Mouse (Mus musculus) hindbrain, embryonic 14.5 days (tissue): ENCODE data around the gene Lct. TPM values are rescaled to one million over a fixed set of nuclear protein-coding genes. Genes with fewer than 3 reads are reported as not detected.

ENCODE experiments used
- ATAC-seq: fragments of 200-750 bp; cut with Nextera tagmentation; 2 replicates; pipeline ENCODE4 v1.8.0; 2017; ENCODE audit warnings: moderate number of reproducible peaks, mild to moderate bottlenecking, moderate TSS enrichment, moderate library complexity; ENCODE audit not compliant: low FRiP score
- DNase-seq: peaks from one replicate; pipeline ENCODE4 v3.0.0-alpha.2; 2015; ENCODE audit warnings: low spot score
- H3K27ac ChIP-seq: fragments of 300-500 bp; sonication (generic); 2 replicates; pipeline ENCODE4 v1.5.1; 2014; ENCODE audit warnings: mild to moderate bottlenecking, moderate library complexity
- H3K27me3 ChIP-seq: fragments of 300-500 bp; sonication (generic); 2 replicates; pipeline ENCODE4 v1.6.1; 2014; ENCODE audit warnings: mild to moderate bottlenecking, low read length, mixed read lengths; ENCODE audit not compliant: control insufficient read depth, insufficient read depth
- H3K36me3 ChIP-seq: fragments of 300-500 bp; sonication (generic); replicated peaks from 2 replicates; pipeline ENCODE4 v1.6.1; 2014; ENCODE audit not compliant: control insufficient read depth, insufficient read depth
- H3K4me1 ChIP-seq: fragments of 300-500 bp; sonication (generic); replicated peaks from 2 replicates; pipeline ENCODE4 v1.6.1; 2014; ENCODE audit warnings: antibody characterized with exemption, low read length, mixed read lengths; ENCODE audit not compliant: control insufficient read depth, insufficient read depth
- H3K4me2 ChIP-seq: fragments of 300-500 bp; sonication (generic); replicated peaks from 2 replicates; pipeline ENCODE4 v1.6.1; 2014; ENCODE audit warnings: mild to moderate bottlenecking, moderate library complexity
- H3K4me3 ChIP-seq: fragments of 300-500 bp; sonication (generic); replicated peaks from 2 replicates; pipeline ENCODE4 v1.5.1; 2014; ENCODE audit warnings: mild to moderate bottlenecking, low read length
- H3K9ac ChIP-seq: fragments of 300-500 bp; sonication (generic); 2 replicates; pipeline ENCODE4 v1.6.1; 2014
- H3K9me3 ChIP-seq: fragments of 300-500 bp; sonication (generic); 2 replicates; pipeline ENCODE4 v1.6.1; 2016; ENCODE audit warnings: low read length; ENCODE audit not compliant: control insufficient read depth
- WGBS: fragments of 180-500 bp; shearing (Covaris S2); extraction: QIAGEN DNeasy Blood & Tissue Kit; methylation state at CpG from one replicate; pipeline ENCODE4 v1.1.7; 2014; 5-methylcytosine and 5-hydroxymethylcytosine counted together
- polyA plus RNA-seq: library from polyadenylated mRNA; unstranded; fragments of >200 nt; fragmentation: Nextera tagmentation; extraction: Ambion mirVana; gene quantifications from 2 replicates; pipeline ENCODE4 v1.2.1, GENCODE M21; 2014

Lct gene
- polyA plus RNA-seq, 1 experiment from 2014 or later, result 0.33 TPM

GRCm38 (mm10) chr1:128314665-128315064 lies 13.5 kb downstream of the Lct start:
- Histone ChIP-seq H3K36me3 (no peaks in the 10 kb centered on the region), H3K4me1 (no peaks in the 10 kb centered on the region), H3K27ac (no peak overlapping the region), H3K27me3 (no peaks in the 10 kb centered on the region), H3K4me2 (no peak overlapping the region), H3K4me3 (no peak overlapping the region), H3K9me3 (no peaks in the 10 kb centered on the region), H3K9ac (no peak overlapping the region)
- DNase-seq, result no peak
- WGBS, result 86% methylated on average over 4 of the region's 4 CpGs
- ATAC-seq, result no peak

- ATAC-seq (no peak), DNase-seq (no peak)
- H3K36me3 ChIP-seq, result no peaks in the 10 kb centered on the region
- H3K9ac ChIP-seq, result no peak overlapping the region
- no peak overlapping the region for H3K4me2 ChIP-seq
- H3K9me3 ChIP-seq, result no peaks in the 10 kb centered on the region
- H3K27ac ChIP-seq, result no peak overlapping the region
- H3K4me1 ChIP-seq, result no peaks in the 10 kb centered on the region
- no peak overlapping the region for H3K4me3 ChIP-seq
- no peaks in the 10 kb centered on the region for H3K27me3 ChIP-seq
- WGBS, result 85% methylated on average over 3 of the region's 3 CpGs
Observed at GRCm38 (mm10) chr1:128309043-128309442, 19.1 kb downstream of the Lct start.

- 77% methylated on average over 16 of the region's 16 CpGs for WGBS
- no peak overlapping the region for H3K4me2 ChIP-seq
Observed at GRCm38 (mm10) chr1:128303900-128304299, 24.2 kb downstream of the Lct start.

GRCm38 (mm10) chr1:128295717-128296528 lies 32.2 kb downstream of the Lct start:
- DNase-seq, result no peak
- H3K4me1 ChIP-seq, result no peaks in the 10 kb centered on the region
- no peaks in the 10 kb centered on the region for H3K36me3 ChIP-seq
- no peak overlapping the region for H3K9ac ChIP-seq
- H3K27ac ChIP-seq, result no peak overlapping the region
- H3K4me2 ChIP-seq, result no peak overlapping the region
- H3K4me3 ChIP-seq, result no peak overlapping the region
- 72% methylated on average over 5 of the region's 5 CpGs for WGBS
- ATAC-seq, result peak; percentile 38; the same call in 1 of the 2 replicates
- no peaks in the 10 kb centered on the region for H3K27me3 ChIP-seq
- no peaks in the 10 kb centered on the region for H3K9me3 ChIP-seq

More at GRCm38 (mm10) chr1:128303900-128304299, 24.2 kb downstream of the Lct start:
- Histone ChIP-seq H3K27ac (no peak overlapping the region), H3K36me3 (no peaks in the 10 kb centered on the region), H3K27me3 (no peaks in the 10 kb centered on the region), H3K4me3 (no peak overlapping the region), H3K9me3 (0 out of 2 replicates have a peak, but pooled peaks cover 7% of the 10 kb centered on the region), H3K4me1 (no peaks in the 10 kb centered on the region), H3K9ac (no peak overlapping the region)
- DNase-seq (peak; percentile 41), ATAC-seq (peak; percentile 57; the same call in 1 of the 2 replicates)

- H3K27me3 ChIP-seq, result no peaks in the 10 kb centered on the region
Observed at GRCm38 (mm10) chr1:128295296-128295695, 32.8 kb downstream of the Lct start.

GRCm38 (mm10) chr1:128293524-128293923 lies 34.6 kb downstream of the Lct start:
- Histone ChIP-seq H3K4me3 (no peak overlapping the region), H3K9me3 (no peaks in the 10 kb centered on the region), H3K4me1 (no peaks in the 10 kb centered on the region), H3K4me2 (no peak overlapping the region), H3K27me3 (no peaks in the 10 kb centered on the region), H3K27ac (no peak overlapping the region), H3K9ac (no peak overlapping the region), H3K36me3 (no peaks in the 10 kb centered on the region)
- WGBS, result 88% methylated on average over 12 of the region's 12 CpGs
- no peak for ATAC-seq
- DNase-seq, result no peak

More at GRCm38 (mm10) chr1:128295296-128295695, 32.8 kb downstream of the Lct start:
- no peak overlapping the region for H3K4me2 ChIP-seq
- H3K36me3 ChIP-seq, result no peaks in the 10 kb centered on the region
- WGBS, result 81% methylated on average over 8 of the region's 8 CpGs
- H3K4me1 ChIP-seq, result no peaks in the 10 kb centered on the region
- H3K9ac ChIP-seq, result no peak overlapping the region
- no peak overlapping the region for H3K27ac ChIP-seq
- H3K9me3 ChIP-seq, result no peaks in the 10 kb centered on the region
- ATAC-seq (no peak), DNase-seq (no peak)
- no peak overlapping the region for H3K4me3 ChIP-seq

- Histone ChIP-seq H3K4me3 (no peak overlapping the region), H3K9me3 (no peaks in the 10 kb centered on the region), H3K4me2 (no peak overlapping the region), H3K9ac (no peak overlapping the region), H3K27me3 (no peaks in the 10 kb centered on the region), H3K36me3 (no peaks in the 10 kb centered on the region), H3K27ac (no peak overlapping the region), H3K4me1 (no peaks in the 10 kb centered on the region)
- no peak for DNase-seq
- no peak for ATAC-seq
- WGBS, result 78% methylated on average over 5 of the region's 5 CpGs
Observed at GRCm38 (mm10) chr1:128290295-128290694, 37.8 kb downstream of the Lct start.

GRCm38 (mm10) chr1:128285136-128285535 lies 43.0 kb downstream of the Lct start:
- H3K36me3 ChIP-seq, result peaks cover 13% of the 10 kb centered on the region; the same call in 1 of the 2 replicates
- H3K4me2 ChIP-seq, result no peak overlapping the region
- no peaks in the 10 kb centered on the region for H3K4me1 ChIP-seq
- no peak overlapping the region for H3K9ac ChIP-seq
- no peaks in the 10 kb centered on the region for H3K27me3 ChIP-seq
- ATAC-seq (no peak), DNase-seq (no peak)
- H3K27ac ChIP-seq, result no peak overlapping the region
- WGBS, result 75% methylated on average over 9 of the region's 9 CpGs
- H3K4me3 ChIP-seq, result no peak overlapping the region
- 0 out of 2 replicates have a peak, but pooled peaks cover 4% of the 10 kb centered on the region for H3K9me3 ChIP-seq

GRCm38 (mm10) chr1:128284157-128284690 lies 43.9 kb downstream of the Lct start:
- H3K27me3 ChIP-seq, result no peaks in the 10 kb centered on the region
- H3K9me3 ChIP-seq, result 0 out of 2 replicates have a peak, but pooled peaks cover 4% of the 10 kb centered on the region
- no peak overlapping the region for H3K9ac ChIP-seq
- H3K27ac ChIP-seq, result no peak overlapping the region
- 91% methylated on average over 8 of the region's 8 CpGs for WGBS
- peaks cover 22% of the 10 kb centered on the region for H3K36me3 ChIP-seq
- DNase-seq (no peak), ATAC-seq (no peak)
- no peak overlapping the region for H3K4me2 ChIP-seq
- no peaks in the 10 kb centered on the region for H3K4me1 ChIP-seq
- H3K4me3 ChIP-seq, result no peak overlapping the region
